Mouse (Mus musculus) yolk sac, embryonic 10.5 days (tissue): ENCODE measurements at regions not wholly inside any gene's neighbourhood (a gene's known extent, or its start where the extent isn't known, plus 50 kb on each side); places are given as distances from the start of the nearest gene placed in this dataset.

ENCODE experiments used
- DNase-seq: peaks from one replicate; pipeline ENCODE4 v3.0.0-alpha.2; 2017; ENCODE audit warnings: low spot score

GRCm38 (mm10) chr4:137101169-137101568 is 52.6 kb upstream of the Zbtb40 start:
- DNase-seq = no peak

DNA sequence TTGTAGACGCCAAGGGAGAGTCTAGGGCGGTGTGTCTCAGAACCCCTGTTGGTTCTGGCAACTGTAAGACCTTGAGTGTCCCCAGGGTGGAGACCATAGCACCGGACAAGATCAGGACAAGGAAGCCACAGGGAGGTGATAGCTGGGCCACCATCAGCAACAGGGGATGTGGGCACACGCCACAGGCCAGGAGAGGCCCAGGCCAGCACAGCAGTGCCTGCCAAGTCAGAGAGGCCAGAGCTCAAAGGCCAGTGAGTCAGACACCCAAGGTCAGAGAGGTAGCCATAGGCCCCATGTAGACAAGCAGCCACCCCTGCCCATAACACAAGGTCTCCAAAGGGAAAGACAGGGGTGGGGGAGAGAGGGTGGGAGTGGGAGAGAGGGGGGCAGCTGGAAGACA is 52.2 kb upstream of the Zbtb40 start:
- DNase-seq = no peak
